Mouse (Mus musculus) stomach, embryonic 16.5 days (tissue): Measurements from ENCODE around the gene Lamtor5. TPM values are rescaled to one million over a fixed set of nuclear protein-coding genes. Genes with fewer than 3 reads are reported as not detected.

Source experiments
- ATAC-seq: fragments of 200-750 bp; cut with Nextera tagmentation; 2 replicates; pipeline ENCODE4 v1.8.0; 2017; ENCODE audit warnings: moderate number of reproducible peaks, moderate TSS enrichment; ENCODE audit not compliant: insufficient read depth, low FRiP score
- H3K27ac ChIP-seq: fragments of 300-500 bp; sonication (generic); 2 replicates; pipeline ENCODE4 v1.5.1; 2014; ENCODE audit warnings: low read length
- H3K27me3 ChIP-seq: fragments of 300-500 bp; sonication (generic); 2 replicates; pipeline ENCODE4 v1.6.1; 2014; ENCODE audit warnings: low read length, control low read depth, mixed read lengths; ENCODE audit not compliant: control insufficient read depth, insufficient read depth
- H3K36me3 ChIP-seq: fragments of 300-500 bp; sonication (generic); 2 replicates; pipeline ENCODE4 v1.6.1; 2014; ENCODE audit warnings: low read length; ENCODE audit not compliant: control insufficient read depth, insufficient read depth
- H3K4me1 ChIP-seq: fragments of 300-500 bp; sonication (generic); 2 replicates; pipeline ENCODE4 v1.6.1; 2014; ENCODE audit warnings: low read length, control low read depth, mixed read lengths; ENCODE audit not compliant: control insufficient read depth, insufficient read depth
- H3K4me2 ChIP-seq: fragments of 300-500 bp; sonication (generic); 2 replicates; pipeline ENCODE4 v1.6.1; 2014; ENCODE audit warnings: low read depth, low read length, mixed read lengths
- H3K4me3 ChIP-seq: fragments of 300-500 bp; sonication (generic); replicated peaks from 2 replicates; pipeline ENCODE4 v1.5.1; 2014; ENCODE audit warnings: mild to moderate bottlenecking, low read length
- H3K9ac ChIP-seq: fragments of 300-500 bp; sonication (generic); 2 replicates; pipeline ENCODE4 v1.6.1; 2014; ENCODE audit warnings: low read length
- H3K9me3 ChIP-seq: fragments of 300-500 bp; sonication (generic); replicated peaks from 2 replicates; pipeline ENCODE4 v1.6.1; 2016; ENCODE audit warnings: low read length, control low read depth; ENCODE audit not compliant: control insufficient read depth
- WGBS: fragments of 180-500 bp; shearing (Covaris S2); extraction: QIAGEN DNeasy Blood & Tissue Kit; methylation state at CpG from one replicate; pipeline ENCODE4 v1.1.7; 2014; 5-methylcytosine and 5-hydroxymethylcytosine counted together
- polyA plus RNA-seq: library from polyadenylated mRNA; unstranded; fragments of >200 nt; fragmentation: Nextera tagmentation; extraction: Ambion mirVana; gene quantifications from 2 replicates; pipeline ENCODE4 v1.2.1, GENCODE M21; 2015

Gene Lamtor5
- 175 and 181 TPM in 2 replicates for polyA plus RNA-seq

DNA sequence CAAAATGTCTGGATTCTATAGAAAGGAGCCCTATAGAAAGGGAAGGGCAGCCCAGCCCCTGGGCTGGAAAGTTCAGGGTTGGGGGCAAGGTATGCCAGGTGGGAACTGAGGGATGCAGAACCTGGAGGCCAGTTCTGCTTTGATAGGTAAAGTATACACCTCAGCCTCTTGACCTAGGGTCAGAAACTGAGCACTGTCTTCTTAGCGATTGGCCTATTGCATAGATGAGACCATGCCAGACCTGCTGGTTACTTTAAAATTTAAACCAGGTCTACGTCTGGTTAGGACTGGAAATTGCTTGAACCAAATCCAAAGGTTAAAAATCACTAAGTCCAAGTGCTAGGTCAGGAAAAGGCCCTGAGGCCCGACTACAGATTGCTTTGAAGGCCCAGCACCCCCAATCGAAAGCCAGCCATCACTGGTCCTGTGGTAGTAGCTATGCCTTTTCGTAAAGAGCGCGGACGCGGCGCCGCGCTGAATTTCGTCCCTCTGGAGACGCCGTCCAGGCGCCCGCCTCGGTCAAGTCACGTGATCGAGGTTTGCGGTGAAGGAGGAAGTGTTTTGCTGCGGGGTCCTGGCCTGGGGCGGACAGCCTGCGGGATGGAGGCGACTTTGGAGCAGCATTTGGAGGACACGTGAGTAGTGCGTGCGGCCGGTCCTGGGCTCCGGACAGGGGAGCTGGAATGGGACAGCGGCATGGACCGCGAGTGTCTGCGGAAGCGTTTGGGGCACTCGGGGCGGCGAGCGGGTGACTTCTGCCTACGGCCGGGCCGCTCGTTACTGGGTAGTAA, at the start of gene Lamtor5:
TSS of gene Lamtor5 (plus strand) at position 380 of the 791 bp plus-strand sequence.
- H3K4me3 ChIP-seq = peak within 1 kb of the TSS; percentile 80
- peaks cover 9% of the 10 kb centered on the region; the same call in 1 of the 2 replicates for H3K36me3 ChIP-seq
- peak within 1 kb of the TSS; percentile 78 for H3K4me2 ChIP-seq
- H3K27me3 ChIP-seq = no peaks in the 10 kb centered on the region
- 2% methylated on average over 43 of the region's 43 CpGs for WGBS
- H3K9ac ChIP-seq = peak within 1 kb of the TSS; percentile 91
- no peaks in the 10 kb centered on the region for H3K9me3 ChIP-seq
- ATAC-seq = peak; percentile 87
- H3K4me1 ChIP-seq = peaks cover 10% of the 10 kb centered on the region; the same call in 1 of the 2 replicates
- H3K27ac ChIP-seq = no peak within 1 kb of the TSS

DNA sequence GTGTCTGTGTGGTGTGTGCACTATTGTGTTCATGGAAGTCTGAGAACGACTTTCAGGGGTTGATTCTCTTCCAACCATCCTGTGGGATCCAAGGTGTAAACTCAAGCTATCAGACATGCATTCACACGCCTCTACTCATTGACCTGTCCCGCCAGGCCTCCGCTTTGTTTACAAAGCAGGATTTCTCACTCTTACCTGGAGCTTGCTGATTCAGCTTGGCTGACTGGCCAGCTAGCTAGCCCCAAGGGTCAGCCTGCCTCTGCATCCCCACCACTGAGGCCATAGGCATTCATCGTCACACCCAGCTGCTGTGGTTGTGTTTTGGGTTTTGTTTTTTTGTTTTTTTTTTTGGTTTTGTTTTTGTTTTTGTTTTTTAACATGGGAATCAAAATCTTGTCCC, 49.4 kb upstream of the Lamtor5 start:
- Histone ChIP-seq H3K27me3 (no peaks in the 10 kb centered on the region), H3K36me3 (no peaks in the 10 kb centered on the region), H3K4me2 (0 out of 2 replicates have a peak overlapping the region, but pooled peaks have one; percentile 12), H3K4me1 (peaks cover 11% of the 10 kb centered on the region; the same call in 1 of the 2 replicates), H3K9ac (no peak overlapping the region), H3K27ac (peak overlapping the region; percentile 69), H3K9me3 (peaks cover 2% of the 10 kb centered on the region), H3K4me3 (no peak overlapping the region)
- whole genome bisulfite sequencing = 50% methylated on average over 5 of the region's 5 CpGs
- no peak for ATAC-seq

DNA sequence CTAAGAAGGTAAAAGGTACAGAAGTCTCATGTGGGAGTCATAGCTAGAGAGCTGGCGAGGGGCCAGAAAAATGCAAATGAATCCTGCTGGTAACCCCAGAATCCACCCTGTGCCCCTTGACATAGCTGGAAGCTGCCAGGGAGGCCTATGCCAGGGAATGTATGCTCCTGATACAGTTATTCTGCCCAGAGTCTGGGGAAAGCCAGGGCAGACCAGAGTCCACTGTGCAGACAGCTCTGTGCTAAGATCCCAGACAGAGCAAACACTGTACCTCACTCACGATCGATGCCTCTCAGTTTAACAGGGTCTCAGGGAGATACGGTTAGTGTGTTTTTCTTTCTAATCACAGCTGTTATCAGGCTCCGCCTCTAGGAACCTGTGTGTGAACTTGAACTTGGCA, 48.8 kb upstream of the Lamtor5 start:
- Histone ChIP-seq H3K9ac (no peak overlapping the region), H3K4me2 (no peak overlapping the region), H3K9me3 (no peaks in the 10 kb centered on the region), H3K4me3 (no peak overlapping the region), H3K27ac (no peak overlapping the region), H3K27me3 (no peaks in the 10 kb centered on the region), H3K4me1 (peaks cover 11% of the 10 kb centered on the region; the same call in 1 of the 2 replicates), H3K36me3 (no peaks in the 10 kb centered on the region)
- ATAC-seq = peak; percentile 95
- 40% methylated on average over 5 of the region's 5 CpGs for WGBS

DNA sequence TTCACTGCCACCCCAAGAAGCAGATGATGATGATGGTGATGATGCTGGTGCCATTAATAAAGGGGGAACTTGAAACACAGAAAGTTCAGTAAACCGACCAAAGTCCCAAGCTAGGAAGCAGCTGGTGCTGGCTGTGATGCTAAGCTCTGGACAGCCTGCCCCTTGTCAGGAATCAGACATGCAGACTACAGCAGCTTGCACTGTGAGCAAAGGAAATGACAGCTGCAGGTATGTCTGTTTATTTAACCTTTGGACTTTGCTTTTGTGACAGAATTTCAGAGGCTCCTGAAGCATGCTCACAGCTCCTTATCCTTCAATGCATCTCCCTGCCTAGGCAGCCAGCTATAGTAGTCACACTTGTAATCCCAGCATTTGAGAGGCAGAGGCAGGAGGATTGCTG, 48.1 kb upstream of the Lamtor5 start, which contains the start of gene A630076J17Rik:
TSS of gene A630076J17Rik (plus strand) at position 88 of the 400 bp plus-strand sequence.
- no peak; the same call in 1 of the 2 replicates for ATAC-seq
- no peak within 1 kb of the TSS for H3K4me3 ChIP-seq
- no peak within 1 kb of the TSS for H3K9ac ChIP-seq
- no peaks in the 10 kb centered on the region for H3K9me3 ChIP-seq
- no peaks in the 10 kb centered on the region for H3K27me3 ChIP-seq
- peak within 1 kb of the TSS; percentile 69 for H3K27ac ChIP-seq
- H3K4me1 ChIP-seq = peaks cover 11% of the 10 kb centered on the region; the same call in 1 of the 2 replicates
- 7% methylated on average over 1 of the region's 1 CpGs for WGBS
- H3K4me2 ChIP-seq = no peak within 1 kb of the TSS
- no peaks in the 10 kb centered on the region for H3K36me3 ChIP-seq

DNA sequence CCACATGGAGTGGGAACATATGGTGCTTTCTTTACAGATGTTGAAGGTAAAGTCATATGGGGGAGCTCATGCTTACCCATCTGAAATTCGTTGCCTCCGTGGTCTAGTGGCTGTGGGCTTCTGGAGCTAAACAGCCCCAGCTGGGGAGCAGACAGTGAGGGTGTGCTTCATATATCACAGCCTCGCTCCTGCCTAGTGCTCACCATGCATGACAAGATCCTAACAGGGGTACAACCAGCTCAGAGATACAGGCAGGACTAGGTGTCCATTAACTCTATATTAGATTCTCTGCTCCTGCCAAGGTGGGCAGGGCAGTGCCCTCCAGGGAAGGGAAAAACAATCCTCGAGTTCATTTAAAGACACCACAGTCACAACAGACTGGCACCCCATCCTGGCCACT, 47.5 kb upstream of the Lamtor5 start:
- Histone ChIP-seq H3K9me3 (no peaks in the 10 kb centered on the region), H3K27me3 (no peaks in the 10 kb centered on the region), H3K36me3 (no peaks in the 10 kb centered on the region), H3K27ac (no peak overlapping the region), H3K4me2 (no peak overlapping the region), H3K4me3 (no peak overlapping the region), H3K9ac (no peak overlapping the region), H3K4me1 (peaks cover 11% of the 10 kb centered on the region; the same call in 1 of the 2 replicates)
- ATAC-seq = no peak
- 65% methylated on average over 4 of the region's 4 CpGs for WGBS

DNA sequence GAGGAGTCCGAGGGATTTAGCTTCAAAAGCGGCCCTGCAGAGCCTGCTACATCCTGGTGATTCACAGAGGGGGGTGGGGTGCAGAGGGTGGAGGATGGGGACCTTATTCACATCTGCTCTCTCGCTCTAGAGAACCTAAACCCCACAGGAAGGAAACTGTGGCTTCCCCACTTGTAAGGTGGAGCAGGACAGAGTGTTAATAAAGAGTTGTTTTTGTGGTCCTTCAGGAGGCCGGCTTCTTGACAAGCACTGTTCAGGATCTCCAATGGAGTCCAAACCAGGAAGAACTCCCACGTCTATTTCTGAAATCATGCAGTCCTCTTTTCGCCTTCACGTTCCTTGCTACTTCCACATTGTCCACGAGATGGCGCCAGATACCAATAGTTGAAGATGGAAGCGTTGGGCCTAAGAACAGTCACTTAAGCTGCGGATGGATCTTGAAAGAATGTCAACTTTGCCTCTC, 45.3 kb upstream of the Lamtor5 start:
- Histone ChIP-seq H3K4me1 (peaks cover 11% of the 10 kb centered on the region; the same call in 1 of the 2 replicates), H3K9ac (peak overlapping the region; percentile 30; the same call in 1 of the 2 replicates), H3K36me3 (no peaks in the 10 kb centered on the region), H3K4me3 (no peak overlapping the region), H3K4me2 (no peak overlapping the region), H3K27me3 (no peaks in the 10 kb centered on the region), H3K27ac (no peak overlapping the region), H3K9me3 (no peaks in the 10 kb centered on the region)
- ATAC-seq = no peak
- 7% methylated on average over 11 of the region's 11 CpGs for WGBS

DNA sequence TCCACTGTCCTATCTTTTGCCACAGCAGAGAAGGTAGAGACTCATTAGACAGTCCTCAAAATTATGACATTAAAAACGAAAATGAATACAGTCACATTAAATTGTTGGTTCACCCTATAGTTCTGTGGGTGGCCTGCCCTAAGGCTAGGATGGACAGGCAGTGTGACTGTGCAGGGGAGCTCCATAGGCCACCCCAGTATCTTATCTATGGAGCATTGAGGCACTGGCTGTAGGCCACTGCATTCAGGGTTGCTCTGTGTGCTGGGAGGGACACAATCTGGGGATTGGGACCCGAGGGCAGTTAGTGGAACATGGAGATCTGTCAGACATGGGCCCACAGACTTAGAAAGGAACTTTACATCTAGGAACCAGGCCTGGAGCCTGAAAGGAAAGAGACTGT, 44.7 kb upstream of the Lamtor5 start:
- 32% methylated on average over 2 of the region's 2 CpGs for WGBS
- Histone ChIP-seq H3K4me2 (no peak overlapping the region), H3K9ac (no peak overlapping the region), H3K9me3 (no peaks in the 10 kb centered on the region), H3K4me3 (no peak overlapping the region), H3K36me3 (no peaks in the 10 kb centered on the region), H3K27me3 (no peaks in the 10 kb centered on the region), H3K27ac (no peak overlapping the region), H3K4me1 (peaks cover 11% of the 10 kb centered on the region; the same call in 1 of the 2 replicates)
- ATAC-seq = no peak

DNA sequence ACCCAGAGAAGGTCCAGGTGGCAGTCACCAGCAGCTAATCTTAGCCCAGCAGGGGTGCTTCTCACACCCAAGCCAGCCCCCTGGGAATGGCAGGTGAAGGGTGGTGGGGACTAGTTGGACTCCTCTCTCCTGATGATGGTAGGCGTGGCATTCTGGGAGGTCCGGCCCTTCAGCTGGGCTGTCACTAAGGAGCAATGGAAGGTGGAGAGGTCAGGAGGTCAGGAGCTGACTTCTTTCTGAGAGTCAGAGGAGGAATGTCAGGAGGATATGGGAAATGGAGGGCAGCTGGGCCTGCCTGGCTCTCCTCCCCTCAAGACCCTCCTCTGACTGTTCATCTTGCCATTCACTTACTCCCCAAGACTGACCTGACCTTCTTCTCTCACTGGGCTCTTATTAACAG, 40.6 kb upstream of the Lamtor5 start:
- Histone ChIP-seq H3K36me3 (no peaks in the 10 kb centered on the region), H3K9ac (no peak overlapping the region), H3K9me3 (no peaks in the 10 kb centered on the region), H3K27me3 (no peaks in the 10 kb centered on the region), H3K4me1 (no peaks in the 10 kb centered on the region), H3K4me2 (no peak overlapping the region), H3K27ac (no peak overlapping the region), H3K4me3 (no peak overlapping the region)
- no peak for ATAC-seq
- 59% methylated on average over 2 of the region's 2 CpGs for WGBS

DNA sequence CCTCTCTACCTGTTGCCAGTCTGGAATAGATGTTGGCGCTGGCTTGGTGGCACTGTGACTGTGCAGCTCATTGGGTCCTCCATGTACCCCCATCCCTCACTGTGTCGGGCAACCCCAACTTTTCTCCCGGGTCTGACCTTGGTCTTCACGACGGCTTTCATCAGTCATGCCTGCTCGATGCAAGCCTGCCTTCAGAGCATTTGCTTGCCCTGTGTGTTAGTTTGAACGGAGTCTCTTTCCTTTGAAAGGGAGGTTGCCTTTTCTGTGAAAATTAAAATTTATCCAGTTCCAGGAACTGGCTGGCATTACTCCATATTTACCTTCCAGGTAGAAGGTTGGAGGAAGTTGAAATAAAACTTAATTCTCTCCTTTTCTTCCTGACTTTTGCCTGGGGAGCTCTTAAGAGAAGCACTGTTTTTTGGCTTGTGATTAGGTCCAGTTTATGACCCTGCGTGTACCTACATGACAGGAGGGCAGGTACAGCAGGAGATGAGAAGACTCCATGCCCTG, 40.1 kb upstream of the Lamtor5 start:
- Histone ChIP-seq H3K36me3 (no peaks in the 10 kb centered on the region), H3K4me1 (no peaks in the 10 kb centered on the region), H3K9me3 (no peaks in the 10 kb centered on the region), H3K4me3 (no peak overlapping the region), H3K27ac (no peak overlapping the region), H3K9ac (no peak overlapping the region), H3K4me2 (no peak overlapping the region), H3K27me3 (no peaks in the 10 kb centered on the region)
- 71% methylated on average over 8 of the region's 8 CpGs for WGBS
- no peak for ATAC-seq
